Mouse (Mus musculus) frontal cortex, postnatal 14 days (tissue): ENCODE data around the gene 2610301B20Rik.
A peak's percentile ranks its signal among the peaks of the same experiment; 100 is the strongest.
"Not testable (repeated sequence)": the region's sequence is repeated elsewhere in the genome, so short reads cannot be mapped to it uniquely, and the experiment has no call there.

Source experiments
- DNase-seq, 2 experiments: peaks; one replicate each; pipeline ENCODE4 v3.0.0; 2022; ENCODE audit warnings: low spot score in 2 of 2

2610301B20Rik gene

DNA sequence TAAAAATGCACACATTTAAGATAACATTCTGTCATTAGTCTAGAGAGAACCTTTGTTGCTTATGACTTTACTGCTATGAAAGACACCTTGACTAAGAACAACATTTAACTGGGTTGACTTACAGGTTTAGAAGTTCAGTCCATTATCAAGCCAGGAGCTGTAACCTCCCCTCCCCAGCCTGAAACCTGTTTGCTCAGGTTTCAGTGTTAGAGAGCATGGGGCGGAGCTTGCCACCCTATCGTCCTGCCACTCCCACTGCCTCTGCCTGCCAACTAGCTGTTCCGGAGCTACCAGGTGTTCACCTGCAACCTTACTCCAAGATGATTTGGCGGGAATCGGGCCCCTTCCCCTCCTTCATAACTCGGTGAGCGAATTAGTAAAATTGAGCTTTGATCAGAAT lies 37.1 kb downstream of the 2610301B20Rik start:
- not testable (repeated sequence) for DNase-seq

DNA sequence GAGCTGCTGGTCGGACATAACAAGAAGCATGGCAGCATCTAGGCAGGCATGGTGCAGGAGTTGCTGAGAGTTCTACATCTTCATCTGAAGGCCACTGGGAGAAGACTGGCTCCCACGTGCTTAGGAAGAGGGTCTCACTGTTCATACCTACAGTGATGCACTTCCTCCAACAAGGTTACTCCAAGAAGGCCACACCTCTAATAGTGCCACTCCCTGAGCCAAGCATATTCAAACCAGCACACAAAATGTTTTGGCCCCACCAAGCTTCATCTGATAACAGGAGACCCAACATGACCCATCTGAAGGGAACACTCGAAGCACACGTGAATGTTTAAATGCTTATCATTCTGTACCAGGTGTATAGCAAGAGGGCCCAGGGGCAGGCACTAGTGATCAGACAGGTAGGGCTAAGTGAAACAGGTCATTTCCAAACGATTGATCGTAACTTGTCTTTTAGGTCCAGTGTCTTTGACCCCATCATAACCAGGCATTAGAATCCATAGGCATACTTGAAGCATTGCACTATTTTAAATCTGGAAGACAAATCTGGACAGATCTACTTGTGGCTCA lies 37.7 kb downstream of the 2610301B20Rik start:
- DNase-seq = no peak

DNA sequence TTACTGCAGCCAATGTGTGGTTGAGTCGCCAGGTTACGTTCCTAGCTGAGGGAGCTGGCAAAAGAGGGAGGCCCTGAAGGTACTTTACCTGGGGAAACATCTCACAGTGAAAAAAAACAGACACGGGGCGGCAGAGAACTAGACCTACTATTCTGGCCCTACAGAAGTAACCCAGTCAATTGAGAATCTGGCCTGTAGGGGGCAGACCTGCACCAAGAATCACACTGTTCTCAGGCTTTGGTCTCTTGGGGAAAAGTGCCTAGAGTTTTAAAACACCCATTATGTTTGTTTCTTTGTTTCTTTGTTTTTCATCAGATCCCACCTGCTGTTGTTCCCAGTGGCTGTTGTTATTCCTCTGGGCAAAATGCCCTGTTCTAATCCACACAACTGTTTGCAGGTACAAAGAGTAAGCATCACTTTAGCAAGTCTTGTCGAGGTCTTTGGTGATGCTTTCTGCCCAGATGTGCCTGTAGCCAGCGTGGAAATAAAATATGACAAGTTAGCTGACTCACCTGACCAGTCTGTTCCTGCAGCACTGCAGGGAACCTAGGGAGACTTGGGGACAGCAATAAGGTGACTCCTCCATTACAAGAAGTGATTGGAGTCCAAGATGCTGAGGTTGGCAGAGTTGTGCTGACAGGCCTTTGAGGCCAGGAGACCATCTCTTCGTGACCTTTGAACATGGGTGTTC lies 38.5 kb downstream of the 2610301B20Rik start:
- DNase-seq = peak; percentile 70 to 93

DNA sequence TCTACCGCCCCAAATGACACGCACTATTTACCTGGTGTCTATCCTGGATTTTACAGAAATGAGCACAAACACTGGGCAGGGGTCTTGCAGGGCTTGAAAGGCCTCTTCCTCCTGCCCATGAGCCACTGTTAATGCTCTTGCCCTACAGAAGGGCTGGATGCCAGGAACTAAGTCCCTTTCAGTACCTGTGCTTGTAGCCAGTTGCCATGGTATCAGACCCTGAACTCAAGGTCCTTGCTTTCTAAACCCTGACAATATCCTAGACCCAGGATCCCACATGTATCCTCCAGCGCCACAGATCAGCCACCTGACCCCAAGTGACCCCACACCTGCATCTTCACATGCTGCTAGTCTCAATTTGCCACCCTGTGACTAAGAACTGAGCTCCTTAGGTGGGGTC lies 39.1 kb downstream of the 2610301B20Rik start:
- DNase-seq = no peak

DNA sequence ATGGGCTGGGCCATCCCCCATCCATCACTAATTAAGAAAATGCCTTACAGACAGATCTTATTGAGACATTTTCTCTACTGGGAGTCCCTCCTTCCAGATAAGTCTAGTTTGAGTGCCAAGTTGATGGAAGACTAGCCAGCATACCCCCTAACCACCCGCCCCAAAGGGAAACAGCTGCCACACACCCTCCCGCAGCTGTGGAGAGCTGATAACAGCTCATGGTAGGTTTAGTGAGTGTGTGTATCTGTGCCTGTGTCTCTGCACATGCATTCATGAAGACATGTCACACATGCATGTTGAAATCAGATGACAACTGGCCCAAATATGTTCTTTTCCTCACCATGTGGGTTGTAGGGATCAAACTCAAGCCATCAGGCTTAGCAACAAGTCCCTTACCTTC lies 40.5 kb downstream of the 2610301B20Rik start:
- no peak for DNase-seq

DNA sequence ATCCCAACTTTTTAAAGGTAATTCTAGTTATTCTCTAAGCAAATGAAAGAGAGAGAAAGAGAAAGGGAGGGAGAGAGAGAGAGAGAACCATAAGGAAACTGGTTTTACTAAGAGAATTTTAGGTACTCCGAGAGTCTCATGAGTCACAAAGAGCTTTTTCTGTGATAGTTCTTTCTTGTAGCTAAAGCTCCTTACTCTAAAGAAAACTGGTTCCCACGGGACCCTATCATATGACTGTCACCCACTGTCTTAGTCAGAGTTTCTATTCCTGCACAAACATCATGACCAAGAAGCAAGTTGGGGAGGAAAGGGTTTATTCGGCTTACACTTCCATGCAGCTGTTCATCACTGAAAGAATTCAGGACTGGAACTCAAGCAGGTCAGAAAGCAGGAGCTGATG lies 41.0 kb downstream of the 2610301B20Rik start:
- DNase-seq = no peak

DNA sequence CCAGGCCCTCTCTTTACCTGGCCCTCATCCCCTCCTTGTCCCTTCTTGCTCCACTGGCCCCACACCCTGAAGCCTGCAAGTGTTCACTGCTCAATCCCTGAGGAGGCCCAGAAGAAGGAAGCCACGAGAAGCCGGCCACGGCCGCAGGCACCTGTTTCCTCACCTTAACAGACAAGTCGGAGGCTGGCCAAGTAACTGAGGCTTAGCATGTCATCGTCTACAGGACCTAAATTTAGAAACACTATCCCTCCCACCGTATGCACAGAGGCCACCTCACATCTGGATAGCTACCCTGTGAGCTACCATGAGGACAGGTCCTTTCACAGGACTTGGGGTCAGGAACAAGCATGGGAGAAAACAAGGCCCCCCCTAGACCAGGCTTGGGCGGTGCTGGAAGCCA lies 44.1 kb downstream of the 2610301B20Rik start:
- DNase-seq = no peak

DNA sequence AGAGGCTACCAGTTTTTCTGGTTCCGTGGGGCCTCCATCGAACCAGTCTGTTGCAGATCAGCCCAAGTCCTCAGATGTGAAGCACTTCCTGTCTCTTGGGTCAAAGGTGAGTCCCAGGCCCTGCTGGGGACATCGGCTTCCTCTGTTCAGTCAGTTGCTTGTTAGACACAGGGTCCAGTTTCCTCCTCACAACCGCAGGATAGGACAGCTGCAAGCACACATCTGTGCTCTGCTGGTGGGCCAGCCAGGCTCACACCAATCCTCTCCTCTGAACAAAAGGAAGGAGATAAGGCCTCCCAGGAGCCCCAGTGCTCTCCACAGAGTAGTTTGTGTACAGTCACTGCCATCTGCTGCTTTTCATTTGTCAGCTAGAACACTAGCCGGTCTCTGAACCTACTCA lies 44.8 kb downstream of the 2610301B20Rik start:
- DNase-seq = no peak

DNA sequence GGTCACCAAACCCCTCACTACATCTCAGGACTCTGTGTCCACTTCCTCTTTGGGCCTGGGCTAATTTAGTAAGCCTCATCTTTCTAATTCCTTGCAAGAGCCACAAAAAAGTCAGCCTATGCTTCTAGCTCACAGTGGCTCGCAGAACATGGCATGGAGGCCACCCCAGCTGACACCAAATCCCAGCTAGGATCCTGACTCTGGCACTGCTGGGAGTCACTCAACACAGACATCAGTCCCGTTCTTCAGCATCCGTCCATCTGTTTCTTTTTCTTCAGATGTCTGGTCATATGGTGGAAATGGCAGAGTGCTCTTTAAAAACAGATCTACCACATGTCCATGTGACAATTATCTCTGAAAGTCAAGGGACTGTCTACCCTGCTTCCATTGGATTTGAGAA lies 45.2 kb downstream of the 2610301B20Rik start:
- no peak for DNase-seq

DNA sequence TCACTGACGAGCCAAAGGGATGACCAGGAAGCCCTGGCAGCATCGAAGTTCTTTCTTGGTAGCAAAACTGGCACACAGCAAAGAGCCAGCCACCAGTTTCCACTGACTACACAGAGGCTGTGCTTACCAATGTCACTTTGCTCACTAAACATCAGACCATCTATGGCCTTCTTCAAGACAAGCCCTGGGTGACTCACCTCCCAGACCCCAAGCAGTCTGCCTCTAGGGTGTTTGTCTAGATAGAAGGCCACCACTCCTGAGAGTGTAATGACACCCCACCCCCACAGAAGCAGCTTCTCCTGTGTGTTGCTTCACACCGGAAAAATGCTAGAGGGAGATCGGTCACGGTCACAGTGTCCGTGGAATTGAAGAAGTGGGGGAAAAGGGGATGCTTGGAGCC lies 45.7 kb downstream of the 2610301B20Rik start:
- no peak for DNase-seq

DNA sequence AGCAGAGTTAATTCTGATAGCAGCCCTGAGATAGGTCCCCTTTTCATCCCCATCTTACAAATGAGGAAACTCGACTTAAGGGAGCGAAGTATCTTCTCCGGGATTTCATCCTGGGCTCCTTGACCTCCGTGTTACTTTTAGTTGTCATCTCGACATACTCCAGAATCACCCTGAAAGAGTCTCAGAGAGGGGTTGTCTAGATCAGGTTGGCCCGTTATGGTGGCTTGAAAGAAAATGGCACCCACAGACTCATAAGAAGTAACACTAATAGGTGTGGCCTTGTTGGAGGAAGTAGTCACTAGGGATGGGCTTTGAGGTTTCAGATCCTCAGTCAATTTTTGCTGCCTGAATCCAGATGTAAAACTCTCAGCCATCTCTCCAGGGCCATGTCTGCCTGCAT lies 46.3 kb downstream of the 2610301B20Rik start:
- no peak for DNase-seq

DNA sequence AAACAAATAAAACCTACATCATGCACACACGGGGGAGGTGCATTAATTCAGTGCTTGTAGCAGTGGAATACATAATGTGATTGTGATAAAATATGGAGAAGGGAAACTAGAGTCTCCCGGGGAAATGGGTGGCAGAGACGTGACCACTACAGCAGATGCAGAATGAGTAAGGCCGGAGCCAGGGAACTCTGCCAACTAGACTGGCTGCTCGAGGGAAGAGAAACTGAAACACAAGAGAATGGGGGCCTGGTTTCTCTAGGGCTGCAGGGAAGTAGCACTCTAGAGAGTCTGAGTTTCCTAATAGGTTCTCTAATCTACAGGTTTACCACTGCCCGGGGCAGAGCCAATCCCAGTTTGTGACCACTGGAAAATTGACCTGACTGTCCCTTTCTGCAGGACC lies 48.9 kb downstream of the 2610301B20Rik start:
- DNase-seq = peak; percentile 60 to 63

DNA sequence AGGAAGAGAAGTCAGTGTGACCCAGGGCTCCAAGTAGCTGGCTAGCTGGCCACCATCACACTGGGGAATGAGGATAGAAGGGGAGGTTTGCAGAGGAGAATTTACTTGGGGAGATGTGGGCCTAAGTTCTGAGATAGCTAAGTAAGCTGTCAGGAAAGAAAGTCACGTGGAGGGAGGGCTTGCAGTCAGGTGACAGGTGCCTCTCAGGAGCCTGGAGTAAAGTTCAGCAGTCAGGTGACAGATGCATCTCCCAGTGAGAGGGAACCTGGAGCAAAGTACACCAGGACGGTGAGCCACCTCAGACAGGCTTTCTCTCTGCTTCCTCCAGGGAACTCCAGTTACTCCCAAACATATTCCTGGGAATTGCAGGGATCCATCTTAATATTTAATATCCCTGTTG lies 49.8 kb downstream of the 2610301B20Rik start:
- DNase-seq = no peak

DNA sequence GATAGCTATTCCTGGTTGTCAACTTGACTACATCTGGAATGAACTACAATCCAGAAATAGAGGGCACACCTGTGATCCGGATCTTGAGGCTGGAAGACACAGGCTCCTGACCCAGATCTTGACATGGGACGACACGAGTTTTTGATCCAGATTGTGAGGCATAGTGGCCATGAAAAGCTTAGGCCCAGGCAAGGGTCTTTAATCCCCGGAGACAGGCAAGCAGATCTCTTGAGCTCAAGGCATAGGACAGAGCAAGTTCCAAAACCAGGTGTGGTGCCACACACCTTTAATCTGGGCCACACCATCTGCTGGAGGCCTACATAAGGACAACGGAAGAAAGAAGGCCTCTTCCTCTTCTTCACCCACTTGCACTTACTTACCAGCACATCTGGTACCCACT lies 50.2 kb downstream of the 2610301B20Rik start:
- DNase-seq = no peak

DNA sequence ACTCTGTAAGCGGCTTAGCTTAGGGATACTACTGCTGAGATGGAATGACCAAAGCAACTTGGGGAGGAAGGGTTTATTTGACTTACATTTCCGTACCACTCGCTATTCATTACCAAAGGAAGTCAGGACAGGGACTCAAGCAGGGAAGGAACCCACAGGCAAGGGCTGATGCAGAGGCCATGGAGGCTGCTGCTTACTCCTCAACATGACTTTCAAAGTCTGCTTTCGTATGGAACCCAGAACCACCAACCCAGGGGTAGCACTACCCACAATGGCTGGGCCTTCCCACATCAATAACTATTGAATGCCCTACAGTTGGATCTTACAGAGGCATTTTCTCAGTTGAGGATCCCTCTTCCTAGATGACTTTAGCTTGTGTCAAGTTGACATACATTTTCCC lies 52.1 kb downstream of the 2610301B20Rik start:
- no peak for DNase-seq

DNA sequence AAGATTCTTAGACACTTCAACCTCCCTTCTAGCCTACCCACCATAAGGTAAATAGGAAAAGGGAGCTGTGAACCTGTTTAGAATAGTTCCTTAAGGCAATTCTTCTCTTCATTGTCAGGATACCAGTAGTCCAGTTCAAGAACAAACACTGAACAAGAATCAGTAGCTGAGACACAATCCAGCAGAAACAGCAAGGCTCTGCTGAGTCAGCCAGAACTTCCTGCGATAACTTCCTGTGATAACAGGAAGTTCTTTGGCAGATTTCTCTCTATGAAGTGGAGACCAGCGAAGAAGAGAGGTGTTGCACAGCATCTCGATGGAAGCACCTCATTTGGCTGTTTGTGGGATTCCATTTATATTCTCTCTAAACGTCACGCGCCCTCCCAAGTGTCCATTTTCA lies 53.9 kb downstream of the 2610301B20Rik start:
- no peak for DNase-seq

DNA sequence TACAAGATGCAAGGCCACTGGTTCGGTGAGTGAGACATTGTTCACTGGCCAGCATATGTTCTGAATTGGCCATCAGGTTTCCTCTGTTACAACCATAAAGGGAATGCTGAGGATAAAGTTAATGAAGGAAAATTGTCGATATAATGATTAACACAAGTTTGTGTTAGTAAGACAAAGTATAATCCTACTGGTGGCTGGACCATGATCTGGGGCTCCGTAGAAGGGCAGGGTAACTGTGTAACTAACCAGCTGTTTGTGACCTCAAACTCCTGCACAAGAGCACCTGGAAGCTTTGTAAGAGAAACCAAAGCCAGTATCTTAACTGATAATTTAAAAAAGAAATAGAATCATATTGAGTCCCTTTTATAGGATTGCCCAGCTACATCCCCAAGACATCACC lies 55.4 kb downstream of the 2610301B20Rik start:
- no peak for DNase-seq

DNA sequence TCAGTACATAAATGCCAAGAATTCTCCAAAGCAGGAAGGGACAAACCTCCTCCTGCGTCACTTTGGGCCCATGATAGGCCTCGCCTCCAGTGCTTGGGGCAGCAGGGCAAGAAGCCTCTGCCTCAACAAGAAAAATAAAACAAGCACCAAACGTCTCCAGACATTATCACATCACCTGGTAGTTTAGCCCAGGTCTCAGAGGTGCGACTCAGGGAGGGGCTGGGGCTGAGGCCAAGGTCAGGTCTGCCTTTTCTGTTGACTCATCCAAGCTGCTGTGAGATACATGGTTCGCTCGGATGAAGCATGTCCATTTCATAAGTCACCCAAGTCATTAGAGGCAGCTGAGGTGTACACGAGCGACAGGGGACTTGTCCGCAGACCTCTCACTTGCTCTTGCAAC lies 56.7 kb downstream of the 2610301B20Rik start:
- no peak for DNase-seq

DNA sequence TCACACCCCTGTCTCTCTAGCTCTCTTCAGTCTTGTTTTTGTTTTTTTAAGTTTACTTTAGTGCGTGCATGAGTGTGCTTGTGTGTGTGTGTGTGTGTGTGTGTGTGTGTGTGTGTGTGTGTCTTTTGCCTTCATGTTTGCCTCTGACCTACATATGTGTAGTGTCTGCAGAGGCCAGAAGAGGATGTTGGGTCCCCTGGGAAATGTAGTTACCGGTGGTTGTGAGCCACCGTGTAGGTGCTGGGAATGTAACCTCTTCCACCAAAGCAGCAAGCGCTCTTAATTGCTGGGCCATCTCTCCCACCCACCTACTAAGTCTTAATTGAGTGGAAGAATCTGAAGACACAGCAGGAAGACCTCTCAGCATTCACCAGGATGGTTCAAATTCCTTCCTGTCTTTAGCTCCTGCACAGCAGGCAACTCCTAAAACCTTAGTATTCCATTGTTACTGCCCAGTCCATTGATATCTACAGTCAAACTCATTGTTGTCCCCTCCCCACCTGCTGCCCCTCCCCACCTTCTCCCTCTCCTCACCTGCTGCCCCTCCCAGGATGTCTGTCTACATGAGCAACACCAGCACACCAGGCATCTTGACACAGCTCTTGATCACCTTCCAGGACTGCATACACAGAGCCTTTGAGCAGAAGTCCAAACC lies 57.9 kb downstream of the 2610301B20Rik start:
- DNase-seq = no peak

DNA sequence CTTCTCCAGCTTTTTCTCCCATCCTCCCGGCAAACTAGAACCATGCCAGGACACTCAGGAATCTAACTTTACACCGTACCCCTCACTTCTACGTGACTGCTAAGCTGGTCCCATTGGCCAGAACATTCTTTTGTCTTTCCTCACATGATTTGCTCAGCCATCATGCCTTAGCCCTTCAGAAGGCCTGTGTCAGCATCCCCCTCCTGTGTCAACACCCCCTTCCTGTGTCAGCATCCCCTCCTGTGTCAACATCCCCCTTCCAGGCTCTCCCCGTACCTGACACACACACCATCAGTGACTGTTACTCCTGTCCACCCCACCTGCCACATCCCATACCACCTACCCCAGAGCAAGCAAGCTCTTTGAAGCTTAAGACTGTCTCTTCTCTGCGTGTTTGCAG lies 58.5 kb downstream of the 2610301B20Rik start:
- no peak for DNase-seq

DNA sequence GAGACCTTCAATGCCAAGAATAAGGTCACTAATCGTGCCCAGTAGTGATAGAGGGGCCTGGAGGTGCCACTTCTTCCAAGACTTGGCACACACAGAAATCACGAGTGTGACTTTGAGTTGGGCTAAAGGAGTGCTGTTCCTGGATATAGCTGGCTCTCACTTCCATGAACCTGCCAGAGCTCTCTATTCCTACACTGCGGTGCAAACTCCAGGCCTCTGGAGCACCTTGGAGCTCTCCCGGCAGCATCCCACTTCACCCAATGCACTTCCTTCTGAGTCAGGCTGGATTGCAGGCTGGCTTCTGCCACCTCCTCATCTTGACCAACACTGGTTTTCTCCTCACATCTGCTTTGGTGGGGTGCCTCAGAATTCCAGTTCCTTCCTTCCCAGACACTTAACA lies 62.5 kb downstream of the 2610301B20Rik start:
- no peak for DNase-seq
